ENCODE assay signal across 12 mouse cellular contexts in genomic region chr7:103910047-103910446, GRCm38 (mm10). TPM values are rescaled to one million over a fixed set of nuclear protein-coding genes. Genes with fewer than 3 reads are reported as not detected.
DNase-seq lines count a peak whose midpoint lies in the region; ATAC-seq and TF ChIP-seq lines count a peak whose summit lies in the region.
"Had no signal": no experiment of that assay in that cellular context is flagged by ENCODE, and none has a peak within 500 bp of the region (broad histone marks: within the 10 kb centered on the region; RNA-seq: fewer than 3 reads in every experiment).

No protein-coding gene starts in this region.

- 3% methylated on average over 3 of the region's 3 CpGs for WGBS in kidney, postnatal 0 days
- 1% methylated on average over 3 of the region's 3 CpGs for WGBS in heart, postnatal 0 days

- no peak overlapping the region for H3K4me2 ChIP-seq in kidney, postnatal 0 days (ENCODE audit: low read length)
- no peak overlapping the region for H3K4me2 ChIP-seq in heart, postnatal 0 days (ENCODE audit: low read depth, low read length)
- H3K4me2 ChIP-seq: hindbrain, embryonic 12.5 days; midbrain, embryonic 12.5 days had no signal

- H3K9me3 ChIP-seq in kidney, postnatal 0 days (replicated peaks; ENCODE audit: low read length), result no peaks in the 10 kb centered on the region
- H3K9me3 ChIP-seq in heart, postnatal 0 days (replicated peaks; ENCODE audit: control insufficient read depth, low read length), result no peaks in the 10 kb centered on the region
- H3K9me3 ChIP-seq: hindbrain, embryonic 12.5 days; midbrain, embryonic 12.5 days had no signal

- H3K36me3 ChIP-seq in kidney, postnatal 0 days (ENCODE audit: insufficient read depth, low read length), result no peaks in the 10 kb centered on the region
- no peaks in the 10 kb centered on the region for H3K36me3 ChIP-seq in heart, postnatal 0 days (replicated peaks; ENCODE audit: control insufficient read depth, insufficient read depth, low read length)
- H3K36me3 ChIP-seq: hindbrain, embryonic 12.5 days; midbrain, embryonic 12.5 days had no signal

- no peak for TF ChIP-seq CTCF in kidney, postnatal 0 days (IDR thresholded peaks at IDR 0.05; ENCODE audit: low read depth)
- no peak for TF ChIP-seq CTCF in heart, postnatal 0 days (IDR thresholded peaks at IDR 0.05; ENCODE audit: low read depth)

- H3K27ac ChIP-seq in kidney, postnatal 0 days, result no peak overlapping the region
- H3K27ac ChIP-seq in heart, postnatal 0 days (ENCODE audit: low read depth), result no peak overlapping the region
- H3K27ac ChIP-seq: hindbrain, embryonic 12.5 days; midbrain, embryonic 12.5 days had no signal

- ATAC-seq in kidney, postnatal 0 days (replicated peaks; ENCODE audit: low FRiP score, low read depth), result no peak
- ATAC-seq in heart, postnatal 0 days (ENCODE audit: insufficient read depth, low read depth), result peak; percentile 44; the same call in 1 of the 2 replicates
- ATAC-seq in megakaryocyte-erythroid progenitor cell, adult 5-6 weeks (replicated peaks; ENCODE audit: low FRiP score, low TSS enrichment, poor library complexity, severe bottlenecking), result peak; percentile 89
- no peak for ATAC-seq in granulocyte monocyte progenitor cell, adult 5-6 weeks (replicated peaks; ENCODE audit: poor library complexity, severe bottlenecking)

- TF ChIP-seq EP300 in heart, postnatal 0 days (IDR thresholded peaks at IDR 0.05; ENCODE audit: low read depth), result 0 out of 2 replicates have a peak, but pooled peaks have one; percentile 50

- H3K4me3 ChIP-seq in kidney, postnatal 0 days (replicated peaks; ENCODE audit: low read depth, low read length), result no peak overlapping the region
- no peak overlapping the region for H3K4me3 ChIP-seq in heart, postnatal 0 days (ENCODE audit: low read depth, low read length)
- H3K4me3 ChIP-seq: hindbrain, embryonic 12.5 days; midbrain, embryonic 12.5 days had no signal

- DNase-seq in kidney, postnatal 0 days (ENCODE audit: low spot score), result peak; percentile 15
- DNase-seq in kidney, adult 9 months, result no peak
- peak; percentile 80 for DNase-seq in c-Kit-positive CD71-positive TER-119-negative erythroid progenitor cells, embryonic 14.5 days (ENCODE audit: low read depth)
- DNase-seq in heart, postnatal 0 days (ENCODE audit: low spot score), result peak; percentile 25
- DNase-seq in adipocyte (ENCODE audit: low spot score), result no peak
- DNase-seq in adrenal gland, postnatal 10 days, result no peak
- DNase-seq: thymus, postnatal 14 days had no signal

- no peaks in the 10 kb centered on the region for H3K27me3 ChIP-seq in kidney, postnatal 0 days (ENCODE audit: insufficient read depth, low read length)
- no peaks in the 10 kb centered on the region; the same call in 1 of the 2 replicates for H3K27me3 ChIP-seq in heart, postnatal 0 days (ENCODE audit: control insufficient read depth, insufficient read depth, low read length)
- H3K27me3 ChIP-seq: hindbrain, embryonic 12.5 days; midbrain, embryonic 12.5 days had no signal

- H3K9ac ChIP-seq in kidney, postnatal 0 days (ENCODE audit: low read depth, low read length), result no peak overlapping the region
- no peak overlapping the region for H3K9ac ChIP-seq in heart, postnatal 0 days (replicated peaks; ENCODE audit: low read depth, low read length)
- H3K9ac ChIP-seq: hindbrain, embryonic 12.5 days; midbrain, embryonic 12.5 days had no signal

- H3K4me1 ChIP-seq in kidney, postnatal 0 days (replicated peaks; ENCODE audit: insufficient read depth, low read length), result no peaks in the 10 kb centered on the region
- H3K4me1 ChIP-seq in heart, postnatal 0 days (ENCODE audit: control insufficient read depth, insufficient read depth), result peaks cover 3% of the 10 kb centered on the region; the same call in 1 of the 2 replicates
- H3K4me1 ChIP-seq: hindbrain, embryonic 12.5 days; midbrain, embryonic 12.5 days had no signal

RNA-seq across cellular contexts. Expression of gene Olfr65, which starts 6.8 kb away (rescaled TPM):
- not detected in 2 replicates for polyA plus RNA-seq in kidney, postnatal 0 days (2015; fragmentation: Nextera tagmentation; extraction: Ambion mirVana)
- total RNA-seq in heart, postnatal 0 days (2014; rRNA removed; ENCODE audit: low replicate concordance), result not detected in 2 replicates
- polyA plus RNA-seq in heart, postnatal 0 days (2015; fragmentation: Nextera tagmentation; extraction: Ambion mirVana), result not detected in 2 replicates
- total RNA-seq in megakaryocyte-erythroid progenitor cell, adult 5-6 weeks (2014; fragmentation: Nextera tagmentation), result not detected in 2 replicates
- not detected in 2 replicates for total RNA-seq in megakaryocyte-erythroid progenitor cell, adult 5-6 weeks (2017)
- total RNA-seq in granulocyte monocyte progenitor cell, adult 5-6 weeks (2014; fragmentation: Nextera tagmentation), result not detected in 2 replicates
- total RNA-seq in granulocyte monocyte progenitor cell, adult 5-6 weeks (2017), result not detected in 2 replicates
- not detected for total RNA-seq in adrenal gland, postnatal 10 days (2021)
- total RNA-seq: layer of hippocampus, postnatal 25 days had no signal
- polyA plus RNA-seq: hindbrain, embryonic 12.5 days; midbrain, embryonic 12.5 days had no signal

RNA-seq across cellular contexts. Expression of gene Olfr64, which starts 15.8 kb away (rescaled TPM):
- polyA plus RNA-seq in kidney, postnatal 0 days (2015; fragmentation: Nextera tagmentation; extraction: Ambion mirVana), result not detected in 2 replicates
- not detected in 2 replicates for total RNA-seq in heart, postnatal 0 days (2014; rRNA removed; ENCODE audit: low replicate concordance)
- polyA plus RNA-seq in heart, postnatal 0 days (2015; fragmentation: Nextera tagmentation; extraction: Ambion mirVana), result not detected in 2 replicates
- not detected in 2 replicates for total RNA-seq in megakaryocyte-erythroid progenitor cell, adult 5-6 weeks (2014; fragmentation: Nextera tagmentation)
- total RNA-seq in megakaryocyte-erythroid progenitor cell, adult 5-6 weeks (2017), result not detected in 2 replicates
- total RNA-seq in granulocyte monocyte progenitor cell, adult 5-6 weeks (2014; fragmentation: Nextera tagmentation), result not detected in 2 replicates
- total RNA-seq in granulocyte monocyte progenitor cell, adult 5-6 weeks (2017), result not detected in 2 replicates
- not detected for total RNA-seq in adrenal gland, postnatal 10 days (2021)
- total RNA-seq: layer of hippocampus, postnatal 25 days had no signal
- polyA plus RNA-seq: hindbrain, embryonic 12.5 days; midbrain, embryonic 12.5 days had no signal

RNA-seq across cellular contexts. Expression of gene Olfr631, which starts 18.6 kb away (rescaled TPM):
- not detected in 2 replicates for polyA plus RNA-seq in kidney, postnatal 0 days (2015; fragmentation: Nextera tagmentation; extraction: Ambion mirVana)
- total RNA-seq in heart, postnatal 0 days (2014; rRNA removed; ENCODE audit: low replicate concordance), result not detected in 2 replicates
- polyA plus RNA-seq in heart, postnatal 0 days (2015; fragmentation: Nextera tagmentation; extraction: Ambion mirVana), result not detected in 2 replicates
- not detected in 2 replicates for total RNA-seq in megakaryocyte-erythroid progenitor cell, adult 5-6 weeks (2014; fragmentation: Nextera tagmentation)
- not detected in 2 replicates for total RNA-seq in megakaryocyte-erythroid progenitor cell, adult 5-6 weeks (2017)
- not detected in 2 replicates for total RNA-seq in granulocyte monocyte progenitor cell, adult 5-6 weeks (2014; fragmentation: Nextera tagmentation)
- not detected in 2 replicates for total RNA-seq in granulocyte monocyte progenitor cell, adult 5-6 weeks (2017)
- not detected for total RNA-seq in adrenal gland, postnatal 10 days (2021)
- total RNA-seq: layer of hippocampus, postnatal 25 days had no signal
- polyA plus RNA-seq: hindbrain, embryonic 12.5 days; midbrain, embryonic 12.5 days had no signal

RNA-seq across cellular contexts. Expression of gene Olfr66, which starts 24.0 kb away (rescaled TPM):
- polyA plus RNA-seq in kidney, postnatal 0 days (2015; fragmentation: Nextera tagmentation; extraction: Ambion mirVana), result not detected in 2 replicates
- total RNA-seq in heart, postnatal 0 days (2014; rRNA removed; ENCODE audit: low replicate concordance), result not detected in 2 replicates
- not detected in 2 replicates for polyA plus RNA-seq in heart, postnatal 0 days (2015; fragmentation: Nextera tagmentation; extraction: Ambion mirVana)
- total RNA-seq in megakaryocyte-erythroid progenitor cell, adult 5-6 weeks (2014; fragmentation: Nextera tagmentation), result not detected in 2 replicates
- not detected in 2 replicates for total RNA-seq in megakaryocyte-erythroid progenitor cell, adult 5-6 weeks (2017)
- total RNA-seq in granulocyte monocyte progenitor cell, adult 5-6 weeks (2014; fragmentation: Nextera tagmentation), result not detected in 2 replicates
- not detected in 2 replicates for total RNA-seq in granulocyte monocyte progenitor cell, adult 5-6 weeks (2017)
- total RNA-seq in adrenal gland, postnatal 10 days (2021), result not detected
- total RNA-seq: layer of hippocampus, postnatal 25 days had no signal
- polyA plus RNA-seq: hindbrain, embryonic 12.5 days; midbrain, embryonic 12.5 days had no signal

RNA-seq across cellular contexts. Expression of gene Olfr632, which starts 24.1 kb away (rescaled TPM):
- polyA plus RNA-seq in kidney, postnatal 0 days (2015; fragmentation: Nextera tagmentation; extraction: Ambion mirVana), result not detected in 2 replicates
- not detected in 2 replicates for total RNA-seq in heart, postnatal 0 days (2014; rRNA removed; ENCODE audit: low replicate concordance)
- polyA plus RNA-seq in heart, postnatal 0 days (2015; fragmentation: Nextera tagmentation; extraction: Ambion mirVana), result not detected in 2 replicates
- not detected in 2 replicates for total RNA-seq in megakaryocyte-erythroid progenitor cell, adult 5-6 weeks (2014; fragmentation: Nextera tagmentation)
- not detected in 2 replicates for total RNA-seq in megakaryocyte-erythroid progenitor cell, adult 5-6 weeks (2017)
- total RNA-seq in granulocyte monocyte progenitor cell, adult 5-6 weeks (2014; fragmentation: Nextera tagmentation), result not detected in 2 replicates
- total RNA-seq in granulocyte monocyte progenitor cell, adult 5-6 weeks (2017), result not detected in 2 replicates
- total RNA-seq in adrenal gland, postnatal 10 days (2021), result not detected
- total RNA-seq: layer of hippocampus, postnatal 25 days had no signal
- polyA plus RNA-seq: hindbrain, embryonic 12.5 days; midbrain, embryonic 12.5 days had no signal

Comparison
In these comparisons a context has a peak if more than half of its experiments do, and no peak if none do; other contexts are left out.
1. DNase-seq: peak in kidney, postnatal 0 days (single experiment), c-Kit-positive CD71-positive TER-119-negative erythroid progenitor cells, embryonic 14.5 days (single experiment) and heart, postnatal 0 days (single experiment); none in kidney, adult 9 months (single experiment), adipocyte (single experiment) and adrenal gland, postnatal 10 days (single experiment).
2. ATAC-seq: peak in heart, postnatal 0 days (single experiment) and megakaryocyte-erythroid progenitor cell, adult 5-6 weeks (single experiment); none in kidney, postnatal 0 days (single experiment) and granulocyte monocyte progenitor cell, adult 5-6 weeks (single experiment).